8 mouse cellular contexts compared by ENCODE assay signal in genomic region chr1:86526116-86526788, GRCm38 (mm10). TPM values are rescaled to one million over a fixed set of nuclear protein-coding genes. Genes with fewer than 3 reads are reported as not detected.
DNase-seq lines count a peak whose midpoint lies in the region; ATAC-seq and TF ChIP-seq lines count a peak whose summit lies in the region.

Gene Ptma (plus strand): TSS chr1:86526726.

- under 1% methylated on average over 54 of the region's 63 CpGs for WGBS in forebrain, embryonic 11.5 days
- WGBS in heart, embryonic 16.5 days: under 1% methylated on average over 57 of the region's 63 CpGs
- WGBS in liver, embryonic 15.5 days (ENCODE audit: insufficient replicate concordance): under 1% methylated on average over 60 of the region's 63 CpGs
- under 1% methylated on average over 58 of the region's 63 CpGs for WGBS in neural tube, embryonic 12.5 days

- in situ Hi-C loops in CH12.LX (cut with MboI; ENCODE audit: low pct_ligation_motif_present, low pct_unique_long_range_greater_than_20kb, low sequenced_read_pairs): no loop called here

- dilution Hi-C loops in CH12.LX (cut with MboI; ENCODE audit: extremely low pct_ligation_motif_present, extremely low pct_unique_long_range_greater_than_20kb, low sequenced_read_pairs): no loop called here

- no peak for TF ChIP-seq CTCF in CH12.LX (conservative IDR thresholded peaks at IDR 0.05 in 1 of 2, IDR thresholded peaks at IDR 0.05 in 1 of 2; ENCODE audit: low read depth in 2 of 2, low read length in 2 of 2)

- TF ChIP-seq POLR2A in CH12.LX (IDR thresholded peaks at IDR 0.05; ENCODE audit: low read depth, low read length): peak; percentile 96

- no peaks in the 10 kb centered on the region for H3K27me3 ChIP-seq in CH12.LX (replicated peaks)
- H3K27me3 ChIP-seq in forebrain, embryonic 11.5 days (ENCODE audit: control insufficient read depth, insufficient read depth, low read length): no peaks in the 10 kb centered on the region
- no peaks in the 10 kb centered on the region for H3K27me3 ChIP-seq in heart, embryonic 16.5 days (ENCODE audit: control insufficient read depth, insufficient read depth, low read length)
- H3K27me3 ChIP-seq in liver, embryonic 15.5 days: no peaks in the 10 kb centered on the region
- no peaks in the 10 kb centered on the region for H3K27me3 ChIP-seq in neural tube, embryonic 12.5 days (replicated peaks)

- peak; percentile 98 for DNase-seq in CH12.LX (ENCODE audit: extremely low read depth)
- DNase-seq in c-Kit-positive CD71-positive TER-119-negative erythroid progenitor cells, embryonic 14.5 days (ENCODE audit: low read depth): peak; percentile 94
- DNase-seq in forebrain, embryonic 11.5 days (ENCODE audit: low spot score): peak; percentile 100
- peak; percentile 99 to 100 for DNase-seq in kidney, postnatal 36 days
- DNase-seq in telencephalon, adult 2 months (ENCODE audit: low read depth, low spot score): peak; percentile 99

- H3K4me1 ChIP-seq in CH12.LX (ENCODE audit: control insufficient read depth in 1 of 2, insufficient read depth in 2 of 2): peaks cover 18 to 58% of the 10 kb centered on the region in 2 experiments
- peaks cover 18% of the 10 kb centered on the region for H3K4me1 ChIP-seq in forebrain, embryonic 11.5 days (replicated peaks; ENCODE audit: control insufficient read depth, insufficient read depth, low read length)
- H3K4me1 ChIP-seq in heart, embryonic 16.5 days (ENCODE audit: control insufficient read depth, insufficient read depth, low read length): peaks cover 36% of the 10 kb centered on the region
- peaks cover 66% of the 10 kb centered on the region for H3K4me1 ChIP-seq in liver, embryonic 15.5 days (replicated peaks)
- H3K4me1 ChIP-seq in neural tube, embryonic 12.5 days: peaks cover 37% of the 10 kb centered on the region

- peak within 1 kb of the TSS; percentile 79 for H3K27ac ChIP-seq in CH12.LX (ENCODE audit: insufficient read depth, low read depth)
- peak within 1 kb of the TSS; percentile 99 for H3K27ac ChIP-seq in forebrain, embryonic 11.5 days (ENCODE audit: low read depth, low read length)
- peak within 1 kb of the TSS; percentile 100 for H3K27ac ChIP-seq in heart, embryonic 16.5 days (ENCODE audit: low read length)
- H3K27ac ChIP-seq in liver, embryonic 15.5 days (replicated peaks): peak within 1 kb of the TSS; percentile 97
- peak within 1 kb of the TSS; percentile 99 for H3K27ac ChIP-seq in neural tube, embryonic 12.5 days

- H3K9ac ChIP-seq in CH12.LX (ENCODE audit: insufficient read depth, low read depth): peak within 1 kb of the TSS; percentile 98
- H3K9ac ChIP-seq in forebrain, embryonic 11.5 days (ENCODE audit: low read length): peak within 1 kb of the TSS; percentile 100
- peak within 1 kb of the TSS; percentile 99 for H3K9ac ChIP-seq in heart, embryonic 16.5 days (ENCODE audit: low read length)
- H3K9ac ChIP-seq in liver, embryonic 15.5 days: peak within 1 kb of the TSS; percentile 98
- H3K9ac ChIP-seq in neural tube, embryonic 12.5 days: peak within 1 kb of the TSS; percentile 99

- no peak for TF ChIP-seq RAD21 in CH12.LX (IDR thresholded peaks at IDR 0.05; ENCODE audit: low read depth, low read length)

- peaks cover 19 to 33% of the 10 kb centered on the region in 2 experiments for H3K36me3 ChIP-seq in CH12.LX (replicated peaks in 1 of 2; ENCODE audit: control insufficient read depth in 1 of 2, insufficient read depth in 1 of 2, low read length in 1 of 2)
- H3K36me3 ChIP-seq in forebrain, embryonic 11.5 days (ENCODE audit: control insufficient read depth, insufficient read depth, low read length): peaks cover 12% of the 10 kb centered on the region; the same call in 1 of the 2 replicates
- peaks cover 15% of the 10 kb centered on the region for H3K36me3 ChIP-seq in heart, embryonic 16.5 days (ENCODE audit: control insufficient read depth, insufficient read depth)
- peaks cover 20% of the 10 kb centered on the region for H3K36me3 ChIP-seq in liver, embryonic 15.5 days (replicated peaks)
- H3K36me3 ChIP-seq in neural tube, embryonic 12.5 days: peaks cover 24% of the 10 kb centered on the region

- H3K4me3 ChIP-seq in CH12.LX (replicated peaks in 1 of 3; ENCODE audit: low read depth in 2 of 3, low read length in 2 of 3, poor library complexity in 1 of 3): peak within 1 kb of the TSS; percentile 59 to 95 (median 91)
- H3K4me3 ChIP-seq in forebrain, embryonic 11.5 days (ENCODE audit: low read depth, low read length): peak within 1 kb of the TSS; percentile 100
- H3K4me3 ChIP-seq in heart, embryonic 16.5 days (ENCODE audit: low read length): peak within 1 kb of the TSS; percentile 83
- peak within 1 kb of the TSS; percentile 99 for H3K4me3 ChIP-seq in liver, embryonic 15.5 days (replicated peaks)
- H3K4me3 ChIP-seq in neural tube, embryonic 12.5 days: peak within 1 kb of the TSS; percentile 85

- no peak within 1 kb of the TSS; the same call in 1 of the 2 replicates for H3K4me2 ChIP-seq in CH12.LX (ENCODE audit: insufficient read depth, low read depth, poor library complexity, severe bottlenecking)
- peak within 1 kb of the TSS; percentile 97 for H3K4me2 ChIP-seq in forebrain, embryonic 11.5 days (ENCODE audit: low read depth, low read length, severe bottlenecking)
- peak within 1 kb of the TSS; percentile 96 for H3K4me2 ChIP-seq in heart, embryonic 16.5 days (ENCODE audit: low read depth, low read length)
- peak within 1 kb of the TSS; percentile 96 for H3K4me2 ChIP-seq in liver, embryonic 15.5 days
- peak within 1 kb of the TSS; percentile 98 for H3K4me2 ChIP-seq in neural tube, embryonic 12.5 days (replicated peaks)

- H3K9me3 ChIP-seq in CH12.LX (replicated peaks; ENCODE audit: low read length): no peaks in the 10 kb centered on the region
- no peaks in the 10 kb centered on the region for H3K9me3 ChIP-seq in forebrain, embryonic 11.5 days (ENCODE audit: control insufficient read depth, low read length)
- H3K9me3 ChIP-seq in heart, embryonic 16.5 days (replicated peaks; ENCODE audit: control insufficient read depth, low read length): no peaks in the 10 kb centered on the region
- no peaks in the 10 kb centered on the region for H3K9me3 ChIP-seq in liver, embryonic 15.5 days (replicated peaks)
- H3K9me3 ChIP-seq in neural tube, embryonic 12.5 days: no peaks in the 10 kb centered on the region

- TF ChIP-seq EP300 in CH12.LX (IDR thresholded peaks at IDR 0.05; ENCODE audit: low read length): no peak

- ATAC-seq in forebrain, embryonic 11.5 days (replicated peaks; ENCODE audit: low FRiP score): peak; percentile 94
- peak; percentile 90 for ATAC-seq in heart, embryonic 16.5 days (replicated peaks; ENCODE audit: extremely low read depth, insufficient read depth, low FRiP score)
- peak; percentile 84 for ATAC-seq in liver, embryonic 15.5 days (ENCODE audit: insufficient read depth)
- ATAC-seq in neural tube, embryonic 12.5 days (ENCODE audit: low FRiP score, low read depth): peak; percentile 93

- peaks cover 40% of the 10 kb centered on the region for H3K79me2 ChIP-seq in CH12.LX (replicated peaks; ENCODE audit: control insufficient read depth, extremely low read depth, insufficient read depth, poor library complexity, severe bottlenecking)

TF ChIP-seq in CH12.LX, 34 proteins besides CTCF, POLR2A, EP300 and RAD21 (continues in another document):
- TF ChIP-seq MYC (IDR thresholded peaks at IDR 0.05; ENCODE audit: low read depth, low read length) (peak; percentile 73), CHD1 (IDR thresholded peaks at IDR 0.05; ENCODE audit: low read depth, low read length) (no peak), E2F4 (IDR thresholded peaks at IDR 0.05; ENCODE audit: insufficient replicate concordance, low read depth, low read length) (peak; percentile 71; the same call in 1 of the 2 replicates), ETS1 (conservative IDR thresholded peaks at IDR 0.05; ENCODE audit: low read depth, low read length) (no peak; the same call in 1 of the 2 replicates), JUND (conservative IDR thresholded peaks at IDR 0.05; ENCODE audit: low read depth, low read length) (no peak), IRF4 (IDR thresholded peaks at IDR 0.05; ENCODE audit: low read depth, low read length) (peak; percentile 30; the same call in 1 of the 2 replicates), MAZ (IDR thresholded peaks at IDR 0.05; ENCODE audit: low read depth, low read length) (peak; percentile 98), CHD2 (IDR thresholded peaks at IDR 0.05; ENCODE audit: low read length) (peak; percentile 75), NRF1 (IDR thresholded peaks at IDR 0.05; ENCODE audit: low read depth, low read length) (peak; percentile 81), RCOR1 (conservative IDR thresholded peaks at IDR 0.05; ENCODE audit: low read depth, low read length) (0 out of 2 replicates have a peak, but pooled peaks have one; percentile 33), TBP (conservative IDR thresholded peaks at IDR 0.05; ENCODE audit: low read depth, low read length) (peak; percentile 97), GABPA (IDR thresholded peaks at IDR 0.05; ENCODE audit: insufficient replicate concordance, low read depth, low read length) (no peak), ZNF384 (IDR thresholded peaks at IDR 0.05; ENCODE audit: low read depth, low read length) (no peak), MAX (IDR thresholded peaks at IDR 0.05; ENCODE audit: low read length) (peak; percentile 86), SIN3A (IDR thresholded peaks at IDR 0.05; ENCODE audit: low read length) (peak; percentile 66), TCF12 (IDR thresholded peaks at IDR 0.05; ENCODE audit: low read depth, low read length) (peak; percentile 60), MEF2A (IDR thresholded peaks at IDR 0.05; ENCODE audit: borderline replicate concordance, low read depth, low read length) (peak; percentile 32; the same call in 1 of the 2 replicates), BHLHE40 (IDR thresholded peaks at IDR 0.05; ENCODE audit: low read depth, low read length) (peak; percentile 0; the same call in 1 of the 2 replicates), ZMIZ1 (IDR thresholded peaks at IDR 0.05; ENCODE audit: low read depth, low read length) (peak; percentile 94), NELFE (IDR thresholded peaks at IDR 0.05; ENCODE audit: low read depth, low read length) (no peak), SMC3 (IDR thresholded peaks at IDR 0.05; ENCODE audit: low read depth, low read length) (no peak; the same call in 1 of the 2 replicates), UBTF (IDR thresholded peaks at IDR 0.05; ENCODE audit: low read depth, low read length) (no peak), HCFC1 (IDR thresholded peaks at IDR 0.05; ENCODE audit: low read depth, low read length) (peak; percentile 51)

RNA-seq across cellular contexts. Expression of gene Ptma, which starts in this region (rescaled TPM):
- total RNA-seq in CH12.LX (2012; rRNA removed) (2,835 and 3,525 TPM in 2 replicates), CH12.LX (2014; rRNA removed) (5,060 and 5,084 TPM in 2 replicates)
- 4,957 and 5,324 TPM in 2 replicates for polyA plus RNA-seq in CH12.LX (2012; ENCODE audit: insufficient read length, low read depth)
- 3,230 and 3,412 TPM in 2 replicates for polyA plus RNA-seq in forebrain, embryonic 11.5 days (2014; fragmentation: Nextera tagmentation; extraction: Ambion mirVana)
- 702 and 1,064 TPM in 2 replicates for polyA plus RNA-seq in heart, embryonic 16.5 days (2015; fragmentation: Nextera tagmentation; extraction: Ambion mirVana)
- 634 and 778 TPM in 2 replicates for polyA plus RNA-seq in liver, embryonic 15.5 days (2015; fragmentation: Nextera tagmentation; extraction: Ambion mirVana)
- polyA plus RNA-seq in neural tube, embryonic 12.5 days (2016; fragmentation: Nextera tagmentation; extraction: Ambion mirVana): 2,887 and 2,907 TPM in 2 replicates

Comparison
In these comparisons a context has a peak if more than half of its experiments do, and no peak if none do; other contexts are left out.
1. Peak in every context shown above with its lines: DNase-seq, ATAC-seq, H3K4me3 ChIP-seq and H3K27ac ChIP-seq.